In the genomic region with DNA sequence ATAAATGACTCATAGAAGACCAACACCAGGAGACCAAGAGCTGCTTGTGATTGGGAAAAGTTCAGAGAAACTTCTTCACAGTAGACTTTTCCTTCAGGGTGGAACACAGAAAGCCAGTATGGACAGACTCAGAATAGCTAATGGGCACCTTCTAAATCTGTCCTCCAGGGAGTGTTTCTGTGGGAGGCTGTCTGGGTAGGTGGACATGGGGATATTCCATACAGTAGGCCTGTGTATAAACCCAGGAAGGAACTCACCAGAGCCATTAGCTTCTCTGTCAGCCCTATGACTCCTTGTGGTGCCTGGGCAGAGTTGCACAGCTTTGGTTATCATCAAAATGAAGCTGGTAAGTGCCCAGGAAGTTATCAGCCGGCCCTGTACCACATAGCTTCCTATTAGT, we compare ENCODE assay signal across 23 mouse cellular contexts. TPM values are rescaled to one million over a fixed set of nuclear protein-coding genes. Genes with fewer than 3 reads are reported as not detected.
A peak's percentile ranks its signal among the peaks of the same experiment; 100 is the strongest.
DNase-seq lines count a peak whose midpoint lies in the region; ATAC-seq lines count a peak whose summit lies in the region.
"Had no signal": no experiment of that assay in that cellular context is flagged by ENCODE, and none has a peak within 500 bp of the region (broad histone marks: within the 10 kb centered on the region; RNA-seq: fewer than 3 reads in every experiment).

No protein-coding gene starts in this region.

- peak; percentile 67 for ATAC-seq in frontal cortex, adult (ENCODE audit: low TSS enrichment)
- ATAC-seq: forebrain, embryonic 14.5 days; forebrain, postnatal 0 days; intestine, postnatal 0 days; Patski had no signal

- intact Hi-C loops in heart, postnatal 14 days (cut with DNase I) = no loop called here

- DNase-seq in frontal cortex, postnatal 14 days (ENCODE audit: low spot score in 2 of 2) = no peak
- DNase-seq in right cerebral cortex, adult 18-20 months = peak; percentile 28
- DNase-seq in right cerebral cortex, postnatal 25 days = no peak
- DNase-seq in telencephalon, adult 2 months (ENCODE audit: low read depth, low spot score) = peak; percentile 33
- DNase-seq in heart, postnatal 14 days = no peak
- DNase-seq: adrenal gland, adult 2 months; adrenal gland, postnatal 14 days; B cell, adult 2 months; cerebellum, adult 18-20 months; cerebellum, adult 9-10 months; cerebellum, postnatal 14 days; forebrain, postnatal 0 days; gastrocnemius, postnatal 10 days; gastrocnemius, postnatal 36 days; heart, adult 2 months had no signal

RNA-seq across cellular contexts. Expression of gene Nkx6-2, which starts 42.0 kb away (rescaled TPM):
- total RNA-seq in heart, postnatal 14 days (2021) = under 1 TPM; 0.22 to 0.27 TPM
- total RNA-seq: adrenal gland, adult 2 months; adrenal gland, postnatal 14 days; CH12.LX; G1E; gastrocnemius, postnatal 10 days; gastrocnemius, postnatal 36 days; granulocyte monocyte progenitor cell, adult 5-6 weeks; hematopoietic stem cell, adult 5-6 weeks had no signal

Comparison
In these comparisons a context has a peak if more than half of its experiments do, and no peak if none do; other contexts are left out.
1. DNase-seq: peak in right cerebral cortex, adult 18-20 months (single experiment) and telencephalon, adult 2 months (single experiment); none in frontal cortex, postnatal 14 days (0 of 2), right cerebral cortex, postnatal 25 days (single experiment) and heart, postnatal 14 days (0 of 2).